Mouse (Mus musculus) T-helper 1 cell (primary cell): ENCODE measurements around the gene Rbms3.

Experiments used
- in situ Hi-C: fragments of 300-600 bp; cut with MboI, MseI; formaldehyde crosslinking; loops from one replicate; pipeline ENCODE4 v1.15.1; 2025; ENCODE audit warnings: high pct_unique_total_duplicates

Gene Rbms3

GRCm38 (mm10) chr9:116769358-116770054, 860.2 kb downstream of the Rbms3 start:
- in situ Hi-C loops, result no loop called here

DNA sequence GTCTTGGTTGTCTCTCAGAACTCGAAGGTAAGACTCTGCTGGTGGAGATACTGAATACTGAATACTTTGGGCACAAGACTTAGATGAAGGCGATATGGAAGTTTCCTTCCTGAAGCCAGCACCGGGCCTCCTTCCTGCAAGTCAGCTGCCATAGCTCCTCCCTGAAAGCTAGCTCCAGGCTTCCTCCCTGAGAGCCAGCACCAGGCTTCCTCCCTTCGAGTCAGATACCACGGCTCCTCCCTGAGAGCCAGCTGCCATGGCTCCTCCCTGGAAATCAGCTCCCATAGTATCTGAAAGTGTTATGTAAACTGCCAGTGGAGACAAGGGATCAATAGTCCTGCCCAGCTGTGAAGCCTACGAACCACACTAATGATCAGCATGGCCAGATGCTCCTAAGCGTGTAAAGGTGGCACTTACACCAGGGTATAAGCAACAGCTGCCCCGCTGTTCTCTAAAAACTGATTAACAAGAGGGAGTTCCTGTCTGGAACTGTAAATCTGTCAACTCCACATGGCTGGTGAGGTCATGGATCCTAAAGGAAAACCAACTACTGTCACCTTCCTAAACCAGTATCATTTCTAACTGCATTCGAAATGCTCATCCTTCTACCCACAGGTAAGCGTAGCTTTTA, 867.2 kb downstream of the Rbms3 start:
- in situ Hi-C loops, result no loop called here

DNA sequence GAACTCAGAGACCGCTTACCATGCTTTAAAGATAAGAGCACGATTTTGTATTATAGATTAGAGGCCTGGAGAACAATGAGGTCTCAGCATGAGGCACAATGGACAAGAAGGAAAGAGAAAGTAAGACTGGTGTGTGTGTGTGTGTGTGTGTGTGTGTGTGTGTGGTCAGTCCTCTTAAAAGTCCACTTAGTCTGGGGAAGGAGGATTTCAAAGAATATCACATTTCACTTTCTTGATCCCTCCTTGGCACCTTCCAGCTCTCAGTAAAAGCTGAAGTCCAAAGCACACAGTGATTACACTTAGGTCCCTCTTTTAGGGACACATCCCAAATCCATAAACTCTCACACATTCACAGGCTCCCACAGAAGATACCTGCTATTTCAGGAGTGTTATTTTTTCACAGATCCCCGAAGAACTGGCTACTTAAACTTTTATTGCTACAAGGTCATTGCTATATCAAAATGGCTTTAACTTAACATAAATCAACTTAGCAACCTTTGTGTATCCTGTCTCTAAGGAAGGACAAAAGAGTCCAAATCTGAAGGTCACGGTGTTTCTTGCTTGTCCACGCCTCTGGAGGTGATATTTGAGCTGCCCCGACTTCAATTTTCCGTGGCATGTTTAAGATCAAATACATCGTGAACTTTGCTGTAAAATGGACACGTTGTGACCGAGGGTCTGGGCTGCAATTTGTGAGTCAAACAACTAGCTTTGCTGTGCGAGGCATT, 880.7 kb downstream of the Rbms3 start:
- in situ Hi-C loops, result no loop called here

- in situ Hi-C loops, result no loop called here
Measured at GRCm38 (mm10) chr9:116748346-116748745, 881.4 kb downstream of the Rbms3 start.

DNA sequence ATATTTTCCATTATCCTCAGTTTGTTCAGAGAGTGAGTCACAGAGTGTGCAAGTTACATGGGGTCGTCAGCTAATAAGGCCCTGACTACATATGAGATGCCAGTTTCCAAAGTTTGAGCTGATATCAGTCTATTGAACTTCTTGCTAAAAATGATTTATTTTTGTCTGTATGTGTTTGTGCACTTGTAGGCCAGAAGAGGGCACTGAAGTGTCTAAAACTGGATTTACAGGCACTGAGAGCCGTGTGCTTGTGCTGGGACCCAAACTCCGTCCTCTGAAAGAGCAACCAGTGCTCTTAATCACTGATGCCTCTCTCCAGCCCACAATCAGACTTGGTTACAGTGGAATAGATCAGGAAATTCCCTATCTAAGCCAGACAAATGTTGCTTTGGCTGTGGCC, 882.8 kb downstream of the Rbms3 start:
- in situ Hi-C loops, result no loop called here

GRCm38 (mm10) chr9:116737786-116738185, 891.9 kb downstream of the Rbms3 start:
- in situ Hi-C loops, result no loop called here

DNA sequence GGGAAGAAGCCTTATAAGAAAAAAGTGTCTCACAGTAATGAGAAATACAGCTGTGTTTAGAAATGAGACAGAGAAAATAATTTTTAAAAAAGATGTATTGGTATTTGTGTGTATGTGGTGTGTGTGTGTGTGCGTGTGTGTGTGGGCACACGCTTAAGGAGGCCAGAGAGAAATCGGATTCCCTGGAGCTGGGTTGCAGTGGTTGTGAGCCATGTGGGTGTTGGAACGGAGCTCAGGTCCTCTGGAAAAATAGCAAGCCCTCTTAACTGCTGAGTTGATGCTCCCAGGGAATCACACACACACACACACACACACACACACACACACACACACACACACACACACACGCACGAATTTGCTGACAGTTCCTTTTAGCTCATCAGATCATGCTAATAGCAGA, 900.5 kb downstream of the Rbms3 start:
- in situ Hi-C loops, result no loop called here

DNA sequence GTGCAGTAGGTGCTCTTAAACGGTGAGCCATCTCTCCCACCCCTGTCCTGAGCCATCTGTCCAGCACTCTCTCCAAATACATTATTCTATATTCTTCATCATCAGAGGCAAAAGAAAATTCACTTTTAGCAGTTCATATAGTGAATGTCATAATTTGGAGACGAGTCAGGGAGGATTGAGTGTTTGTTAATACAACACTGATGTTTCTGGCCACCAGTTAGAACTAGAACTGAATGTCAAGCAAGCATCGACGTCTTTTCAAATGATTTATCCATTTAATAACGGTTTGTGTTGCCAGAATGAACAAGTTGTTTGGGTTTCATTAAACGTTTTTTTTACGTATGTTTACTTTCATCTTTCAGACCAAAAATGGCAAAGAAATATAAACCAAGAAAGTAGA, 901.1 kb downstream of the Rbms3 start:
- in situ Hi-C loops, result no loop called here

GRCm38 (mm10) chr9:116728093-116728492, 901.6 kb downstream of the Rbms3 start:
- in situ Hi-C loops, result no loop called here

- in situ Hi-C loops, result no loop called here
Measured at GRCm38 (mm10) chr9:116724581-116724980, 905.1 kb downstream of the Rbms3 start.

- in situ Hi-C loops, result no loop called here
Measured at GRCm38 (mm10) chr9:116703119-116703518, 926.6 kb downstream of the Rbms3 start.

GRCm38 (mm10) chr9:116702611-116703010, 927.1 kb downstream of the Rbms3 start:
- in situ Hi-C loops, result no loop called here

DNA sequence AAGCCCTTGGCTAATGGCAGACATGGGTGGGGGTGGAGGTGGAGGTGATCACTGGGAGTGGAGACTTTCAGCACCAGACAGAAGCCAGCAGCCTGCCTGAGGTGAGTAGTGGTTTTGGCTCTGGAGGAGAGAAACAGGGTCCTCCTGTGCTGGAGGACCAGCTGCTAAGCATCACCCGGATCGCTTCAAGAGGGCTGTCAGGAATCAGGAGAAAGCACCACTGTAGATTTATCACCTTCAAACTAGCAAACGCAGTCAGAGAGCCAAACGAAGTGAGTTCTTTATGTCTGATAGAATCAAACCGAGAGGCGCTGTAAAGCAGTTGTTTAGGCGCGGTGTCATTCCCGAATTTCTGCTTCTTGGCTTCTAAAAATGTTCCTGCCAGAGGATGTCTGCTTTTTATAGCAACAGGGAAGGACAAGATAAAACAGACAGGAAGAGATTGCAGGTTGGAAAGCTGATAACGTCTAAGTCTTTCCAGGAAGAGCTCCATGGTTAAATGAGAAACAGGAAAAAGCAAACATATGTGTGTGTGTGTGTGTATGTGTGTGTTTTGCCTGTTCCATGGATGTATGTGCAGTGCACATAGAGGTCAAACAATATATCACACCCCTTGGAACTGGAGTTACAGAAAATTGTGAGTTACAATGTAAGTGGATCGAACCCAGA, 928.1 kb downstream of the Rbms3 start:
- in situ Hi-C loops, result no loop called here

- in situ Hi-C loops, result no loop called here
Measured at GRCm38 (mm10) chr9:116688615-116689014, 941.1 kb downstream of the Rbms3 start.

GRCm38 (mm10) chr9:116677142-116677541, 952.6 kb downstream of the Rbms3 start:
- in situ Hi-C loops, result no loop called here

- in situ Hi-C loops, result no loop called here
Measured at GRCm38 (mm10) chr9:116676445-116676844, 953.3 kb downstream of the Rbms3 start.

GRCm38 (mm10) chr9:116674191-116674590, 955.5 kb downstream of the Rbms3 start:
- in situ Hi-C loops, result no loop called here

DNA sequence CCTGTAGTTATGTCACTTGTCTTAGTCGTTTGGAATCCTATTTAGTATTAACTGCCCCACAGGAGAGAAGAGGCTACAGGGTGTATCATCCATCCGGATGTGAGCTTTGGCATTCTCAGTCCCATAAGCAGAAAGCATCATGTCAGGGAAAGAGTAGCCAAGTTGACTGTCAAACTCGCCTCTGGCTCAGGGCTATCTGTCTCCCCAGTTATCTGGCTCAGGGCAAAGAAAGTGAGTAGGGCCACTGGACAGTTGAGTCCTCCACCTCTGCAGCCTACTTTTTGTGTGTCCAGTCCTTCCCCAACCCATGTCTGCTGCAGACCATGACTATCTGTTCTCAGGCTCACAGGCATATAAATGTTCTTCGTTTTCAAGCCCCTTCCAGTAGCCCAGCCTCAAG, 968.7 kb downstream of the Rbms3 start:
- in situ Hi-C loops, result no loop called here

- in situ Hi-C loops, result no loop called here
Measured at GRCm38 (mm10) chr9:116659936-116660335, 969.8 kb downstream of the Rbms3 start.

- in situ Hi-C loops, result no loop called here
Measured at GRCm38 (mm10) chr9:116657141-116657540, 972.6 kb downstream of the Rbms3 start.

DNA sequence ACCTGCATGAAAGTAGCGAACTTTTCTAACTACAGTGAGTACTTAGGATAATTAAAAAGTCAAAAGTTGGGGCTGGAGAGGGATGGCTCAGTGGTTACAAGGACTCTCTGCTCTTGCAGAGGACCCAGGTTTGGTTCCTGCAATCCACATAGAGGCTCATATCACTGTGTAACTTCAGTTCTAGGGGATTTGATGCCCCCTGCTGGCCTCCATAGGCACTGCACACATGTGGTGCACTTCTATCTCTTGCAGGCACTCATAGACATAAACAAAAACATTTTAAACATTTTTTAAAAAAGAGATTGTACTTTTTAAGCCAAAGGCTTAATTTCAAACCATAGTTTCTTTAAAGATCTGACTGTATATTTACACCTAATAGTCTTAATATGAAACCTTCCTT, 978.3 kb downstream of the Rbms3 start:
- in situ Hi-C loops, result no loop called here

- in situ Hi-C loops, result no loop called here
Measured at GRCm38 (mm10) chr9:116649955-116650354, 979.8 kb downstream of the Rbms3 start.
